Mouse (Mus musculus) heart, postnatal 25 days (tissue): ENCODE results near the gene Nlgn1. TPM values are rescaled to one million over a fixed set of nuclear protein-coding genes. Genes with fewer than 3 reads are reported as not detected.

Experiments
- DNase-seq: peaks from one replicate; pipeline ENCODE4 v3.0.0; 2022; ENCODE audit warnings: low spot score
- intact Hi-C: fragments of 180-260 bp; cut with DNase I; formaldehyde crosslinking; loops from one replicate; pipeline ENCODE4 v1.15.1; 2025
- total RNA-seq, 2 experiments: library from RNA; stranded (reverse); gene quantifications; 2 replicates each; pipeline ENCODE4 v1.2.3; 2021

The Nlgn1 gene
- total RNA-seq, 2 experiments from 2014 or later: not detected

DNA sequence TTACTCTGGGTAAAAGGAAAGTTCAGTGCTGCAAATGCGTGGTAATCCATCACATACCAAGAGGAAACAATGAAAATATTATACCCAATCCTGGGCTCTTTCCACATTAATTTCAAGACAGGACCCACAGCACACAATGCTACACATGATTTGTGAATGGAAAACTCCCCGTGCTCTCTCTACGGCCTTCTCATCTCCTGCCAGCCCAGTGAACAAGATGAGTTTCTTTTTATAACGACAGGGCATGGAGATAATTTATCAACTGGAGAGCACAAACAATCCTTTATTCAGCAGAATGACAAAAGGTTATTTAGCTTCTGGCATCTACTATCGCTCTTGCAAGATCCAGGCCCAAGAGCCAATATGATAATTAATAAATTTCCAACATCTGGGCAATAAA lies 116.0 kb downstream of the Nlgn1 start:
- intact Hi-C loops: no loop called here
- DNase-seq: no peak

DNA sequence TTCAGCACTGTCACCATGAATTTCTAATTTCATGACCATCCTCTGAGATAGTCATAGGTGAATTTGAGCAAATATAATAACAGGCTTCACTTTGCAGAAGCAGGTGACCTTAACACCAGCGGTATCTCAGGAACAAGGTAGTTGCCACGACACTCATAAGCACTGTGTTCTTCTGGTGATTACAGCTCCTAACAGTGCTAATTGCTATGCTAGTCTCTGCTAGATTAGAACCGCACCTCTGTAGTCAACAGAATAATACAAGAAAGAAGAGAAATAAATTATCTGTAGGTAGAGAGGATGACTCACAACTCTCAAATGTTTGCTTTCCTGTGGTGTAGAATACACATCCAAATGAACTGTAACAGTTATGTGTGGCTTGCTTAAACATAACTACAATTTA lies 129.6 kb downstream of the Nlgn1 start:
- no peak for DNase-seq
- intact Hi-C loops: no loop called here

DNA sequence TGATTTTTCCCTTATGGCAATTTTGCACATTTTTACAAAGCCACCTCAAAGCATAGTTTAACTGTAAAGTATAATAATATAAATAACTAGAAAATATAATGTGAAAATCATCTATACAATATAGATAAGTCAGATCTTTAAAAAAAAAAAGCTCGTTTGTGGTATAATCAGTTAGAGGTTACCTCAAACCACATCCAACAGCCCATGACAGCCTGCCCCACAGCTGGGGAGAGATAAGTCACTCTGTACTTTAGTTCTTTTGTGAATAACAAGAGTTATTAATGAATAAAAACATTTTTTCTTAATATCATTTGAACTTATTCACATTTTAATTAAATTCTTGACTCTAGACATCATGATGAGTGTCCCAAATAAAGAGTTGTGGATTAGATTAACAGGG lies 130.8 kb downstream of the Nlgn1 start:
- no peak for DNase-seq
- intact Hi-C loops: no loop called here

DNA sequence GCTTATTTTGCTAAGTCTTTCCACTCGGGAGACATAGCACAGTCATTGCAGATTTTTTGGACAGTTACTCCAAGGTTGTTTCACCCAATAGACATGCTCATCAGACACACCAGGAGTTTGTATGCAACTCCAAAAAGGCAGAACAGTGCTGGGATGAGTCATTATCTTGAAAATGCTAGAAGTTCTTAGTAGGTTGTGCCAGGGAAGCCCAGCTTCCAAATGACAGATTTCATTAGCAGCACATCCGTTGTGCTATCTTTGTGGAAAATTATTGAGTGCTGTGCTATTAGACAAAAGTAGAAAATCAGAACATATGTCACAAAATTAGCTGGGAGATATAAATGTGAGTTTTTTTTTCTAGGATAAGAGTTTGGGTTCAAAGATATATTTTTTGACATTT lies 137.3 kb downstream of the Nlgn1 start:
- intact Hi-C loops: no loop called here
- no peak for DNase-seq

DNA sequence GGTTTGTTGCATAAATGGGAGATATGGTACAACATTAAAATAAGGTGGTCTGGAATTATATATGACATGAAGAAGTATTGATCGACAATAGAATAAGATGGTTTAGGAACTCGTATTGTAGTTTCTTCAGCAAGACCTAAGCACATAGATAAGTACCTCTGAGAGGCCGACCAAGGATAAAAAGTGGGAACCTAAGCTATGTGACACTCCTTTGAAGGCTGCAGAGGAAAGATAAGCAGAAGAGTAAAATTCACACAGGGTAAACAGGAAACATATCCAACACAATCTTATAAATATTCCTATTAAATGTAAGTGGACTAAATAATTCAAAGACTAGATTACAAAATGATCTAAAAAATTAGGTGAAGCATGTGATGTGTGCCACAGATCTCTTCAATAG lies 151.2 kb downstream of the Nlgn1 start:
- intact Hi-C loops: no loop called here
- no peak for DNase-seq

DNA sequence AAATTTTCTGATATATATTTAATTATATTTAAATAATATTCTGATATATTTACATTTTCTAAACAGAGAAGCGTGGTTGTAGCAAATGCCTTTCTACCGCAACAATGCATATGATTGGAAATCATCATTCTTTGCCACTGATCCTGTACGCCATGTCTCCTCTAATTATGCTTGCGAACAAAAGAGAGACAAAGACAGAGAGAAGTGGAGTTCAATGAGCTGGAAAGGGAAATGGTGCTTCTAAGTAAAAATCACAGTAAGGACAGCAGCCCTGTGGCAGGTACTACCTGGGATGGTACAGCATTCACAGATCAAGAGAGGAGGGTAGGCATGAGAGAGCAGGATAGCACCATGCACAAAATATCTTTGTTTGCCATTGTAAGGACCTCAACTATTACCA lies 156.9 kb downstream of the Nlgn1 start:
- no peak for DNase-seq
- intact Hi-C loops: no loop called here

DNA sequence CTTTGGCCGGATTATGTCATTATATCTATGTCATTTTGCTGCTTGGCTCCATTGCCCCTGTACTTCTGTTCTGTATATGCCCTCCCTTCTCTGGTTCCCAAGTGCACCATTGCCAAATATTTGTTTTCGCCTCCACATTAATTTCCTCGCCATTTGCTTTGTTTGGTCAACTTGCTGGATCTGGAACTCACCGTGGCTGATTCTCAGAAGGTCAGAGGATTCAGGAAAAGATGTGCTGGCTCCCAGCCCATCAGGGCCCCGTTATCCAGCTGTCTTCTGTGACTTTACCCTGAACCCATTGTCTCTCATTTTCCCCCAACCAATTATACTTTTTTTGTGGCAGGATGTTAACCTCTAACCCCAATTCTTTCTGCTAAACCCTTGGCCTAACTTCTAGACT lies 158.0 kb downstream of the Nlgn1 start:
- intact Hi-C loops: no loop called here

DNA sequence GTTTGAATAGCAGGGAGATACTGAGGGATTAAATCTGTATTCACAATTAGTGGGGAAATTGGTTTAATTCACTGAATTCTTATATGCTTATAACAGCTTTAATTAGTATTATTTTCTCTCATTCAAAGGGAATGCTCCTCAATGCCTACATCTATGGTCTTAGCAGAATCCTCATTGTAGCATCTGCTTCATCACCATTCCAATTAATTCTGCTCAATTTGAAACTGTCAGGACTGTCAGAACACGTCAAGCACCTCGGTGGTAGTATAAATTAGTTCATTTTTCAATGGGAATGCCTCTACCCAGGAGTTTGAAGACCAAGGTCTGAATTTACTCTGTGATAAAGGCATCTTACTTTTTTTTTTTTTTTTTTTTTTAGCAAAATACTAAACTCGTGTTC lies 158.6 kb downstream of the Nlgn1 start:
- intact Hi-C loops: no loop called here

More for the DNA sequence above, 158.0 kb downstream of the Nlgn1 start:
- no peak for DNase-seq

DNA sequence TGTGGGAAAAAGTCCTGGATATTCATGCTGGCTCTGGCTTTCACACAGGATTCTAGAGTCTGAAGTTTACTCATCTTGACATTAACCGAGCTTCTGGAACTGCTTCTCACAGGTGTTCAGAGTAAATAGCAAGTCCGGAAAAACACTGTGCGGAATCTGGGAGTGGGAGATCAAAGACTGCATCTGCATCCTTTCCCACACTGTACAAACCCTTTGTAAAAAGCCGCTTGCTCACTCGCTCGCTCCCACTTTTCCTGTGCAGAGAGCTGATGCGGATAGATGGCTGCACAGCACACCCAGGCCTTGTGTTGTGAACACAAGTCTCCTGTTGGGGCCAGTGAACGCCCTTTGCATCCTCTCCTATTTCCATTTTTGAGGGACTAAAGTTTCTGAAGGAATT lies 165.5 kb downstream of the Nlgn1 start:
- intact Hi-C loops: no loop called here
- no peak for DNase-seq

More for the DNA sequence above, 158.6 kb downstream of the Nlgn1 start:
- no peak for DNase-seq

DNA sequence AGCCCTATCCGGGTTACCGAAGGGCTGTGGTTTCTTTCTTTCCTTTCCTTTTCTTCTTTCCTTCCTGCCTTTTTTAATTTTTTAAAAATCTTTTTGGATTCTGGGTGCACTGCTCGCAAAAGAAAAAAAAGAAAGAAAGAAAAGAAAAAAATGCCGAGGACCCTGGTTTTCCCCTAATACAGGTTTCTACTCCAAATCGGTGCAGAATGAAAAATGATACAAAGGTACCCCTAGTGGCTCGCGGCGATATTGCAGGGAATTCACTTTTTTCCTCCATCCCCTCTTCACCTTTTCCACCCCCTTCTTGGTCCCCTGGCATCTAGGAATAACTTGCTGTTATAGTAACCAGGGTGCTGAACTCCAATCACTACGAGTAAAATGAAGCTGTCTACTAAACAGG lies 178.5 kb downstream of the Nlgn1 start:
- DNase-seq: no peak
- intact Hi-C loops: no loop called here

DNA sequence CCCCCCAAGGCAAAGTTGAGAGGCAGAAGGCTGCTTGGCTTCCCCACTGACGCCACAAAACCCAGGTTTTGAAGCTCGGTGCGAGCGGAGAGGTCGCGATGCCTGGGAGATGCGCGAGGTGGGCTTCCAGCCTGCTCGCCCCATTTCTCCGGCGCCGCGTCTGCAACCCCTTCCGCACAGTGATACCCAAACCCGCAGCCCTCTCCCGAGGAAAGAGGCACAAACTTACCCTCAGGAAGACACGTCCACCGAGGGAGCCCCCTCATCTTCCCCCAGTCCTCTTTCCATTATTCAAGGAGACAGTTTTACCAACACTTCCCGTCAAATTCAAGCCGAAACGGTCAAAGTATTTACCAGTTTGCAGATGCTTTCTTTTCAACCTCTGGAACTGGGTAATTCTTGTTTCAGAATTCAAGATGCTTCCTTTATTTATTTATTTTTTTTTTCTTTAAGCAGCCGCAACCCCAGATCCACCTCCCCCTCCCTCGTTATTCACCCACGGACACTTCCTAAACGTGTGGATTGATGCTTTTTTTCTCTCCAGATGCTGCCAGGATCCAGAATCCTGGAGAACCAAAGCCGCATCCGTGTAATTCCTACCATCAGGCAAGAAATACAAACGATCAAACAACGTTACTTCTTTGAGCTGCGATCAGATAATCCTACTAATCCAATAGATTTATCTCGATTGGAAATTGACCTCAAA lies 179.1 kb downstream of the Nlgn1 start:
- DNase-seq: no peak
- intact Hi-C loops: no loop called here

DNA sequence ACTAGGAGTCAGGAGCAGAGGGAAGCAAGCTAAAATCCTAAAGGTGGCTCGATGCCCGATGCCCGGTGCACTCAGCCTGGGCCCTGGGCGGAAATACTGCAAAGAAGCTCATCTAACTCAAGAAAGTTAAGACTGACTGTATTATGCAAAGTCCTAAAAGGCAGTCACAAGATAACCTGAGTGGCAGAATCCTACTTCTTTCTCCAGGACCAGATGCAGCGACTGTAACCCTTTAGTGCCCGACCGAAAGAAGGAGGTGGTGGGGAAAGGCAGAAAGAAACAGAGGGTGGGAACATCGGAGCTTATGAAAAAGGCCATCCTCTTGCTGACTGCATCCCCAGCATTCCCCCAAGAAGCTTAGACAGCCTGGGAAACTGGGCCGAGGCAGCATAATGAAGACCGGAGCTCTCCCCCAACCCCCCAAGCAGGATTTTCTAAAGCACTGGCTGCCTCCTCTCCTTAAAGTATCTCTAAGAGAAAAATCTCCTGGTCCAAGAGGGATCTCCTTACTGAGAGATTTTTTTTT lies 179.7 kb downstream of the Nlgn1 start:
- intact Hi-C loops: no loop called here
- no peak for DNase-seq

DNA sequence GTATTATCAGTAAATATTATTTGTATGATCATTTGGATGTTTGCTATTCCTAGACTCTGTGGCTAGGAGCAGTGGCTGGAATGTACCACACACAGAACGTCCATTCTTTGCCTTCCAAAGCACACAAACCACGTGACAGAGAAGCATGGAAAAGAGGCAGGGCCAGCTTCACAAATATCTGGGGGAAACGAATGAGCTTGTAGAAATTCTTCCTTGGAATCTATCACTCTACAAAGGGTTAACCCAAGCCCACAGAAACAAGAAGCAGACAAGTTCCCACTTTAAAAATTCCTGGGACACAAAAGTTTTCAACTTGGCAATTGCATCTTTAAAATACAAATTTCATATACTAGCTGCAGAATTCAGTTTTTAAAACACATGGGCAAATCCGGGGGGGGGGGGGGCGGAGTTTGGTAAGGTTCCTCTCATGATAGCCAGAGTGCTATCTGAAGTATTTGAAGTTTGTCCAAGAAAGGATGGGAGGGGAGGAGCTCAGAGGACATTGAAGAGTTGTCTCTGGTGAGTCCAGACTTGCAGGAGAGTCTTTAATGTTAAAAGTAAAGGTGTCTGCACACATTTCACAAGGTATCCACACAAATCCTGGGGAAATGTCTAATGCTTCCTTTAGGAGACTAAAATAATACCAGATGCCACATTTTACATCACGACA lies 180.8 kb downstream of the Nlgn1 start:
- no peak for DNase-seq
- intact Hi-C loops: no loop called here

DNA sequence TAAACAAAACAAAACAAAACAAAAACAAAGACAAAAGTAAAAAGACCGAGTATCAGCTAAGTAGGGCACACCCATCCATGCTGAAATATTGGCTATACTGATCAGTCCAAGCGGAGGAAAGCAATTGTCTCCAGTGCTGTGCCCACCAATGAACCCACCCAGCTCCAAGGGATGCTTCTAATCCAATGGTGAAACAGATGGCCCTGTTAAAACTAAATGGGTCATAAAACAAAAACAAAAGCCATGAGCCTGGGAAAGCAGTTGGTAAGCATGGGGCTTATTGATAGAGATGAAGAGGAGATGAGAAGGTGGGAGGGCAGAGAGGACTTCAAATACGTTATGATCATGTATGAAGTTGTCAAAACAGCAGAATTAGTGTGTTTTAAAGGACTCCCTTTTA lies 186.1 kb downstream of the Nlgn1 start:
- intact Hi-C loops: no loop called here
- DNase-seq: no peak

DNA sequence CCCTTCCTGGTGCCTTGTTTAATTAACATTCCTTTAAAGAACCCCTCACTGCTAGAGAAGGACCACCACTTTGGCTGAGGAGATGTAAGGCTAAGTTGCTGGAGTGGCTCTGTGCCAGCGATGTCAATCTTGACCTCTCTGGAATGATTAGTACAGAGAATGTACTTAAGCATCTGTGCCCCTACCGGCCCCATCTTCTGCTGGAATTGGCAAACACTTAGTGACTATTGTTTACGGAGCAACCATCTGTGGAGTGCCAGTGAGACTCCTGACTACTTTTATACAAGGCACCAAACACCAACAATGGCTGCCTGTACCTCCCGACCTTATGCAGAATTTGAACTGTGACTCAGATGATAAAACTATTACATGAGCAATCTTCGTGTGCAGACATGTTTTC lies 186.8 kb downstream of the Nlgn1 start:
- no peak for DNase-seq
- intact Hi-C loops: no loop called here

DNA sequence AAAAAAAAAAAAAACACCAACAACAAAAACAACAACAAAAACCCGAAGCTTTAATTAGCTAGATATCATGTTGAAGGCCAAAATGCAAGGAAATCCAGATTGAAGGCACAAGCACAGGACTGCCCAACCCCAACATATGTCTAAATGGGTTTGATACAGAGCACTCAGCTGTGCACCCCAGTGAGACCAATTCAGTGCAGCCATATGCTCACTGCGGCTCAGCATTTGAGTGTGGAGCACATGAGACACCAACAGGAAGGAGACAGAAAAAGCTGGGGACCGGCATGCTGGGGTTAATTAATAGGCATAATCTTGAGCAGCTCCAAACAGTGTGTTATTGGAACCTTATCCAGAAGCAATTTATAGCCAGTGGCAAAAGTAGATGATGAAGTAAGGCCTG lies 190.7 kb downstream of the Nlgn1 start:
- intact Hi-C loops: no loop called here
- no peak for DNase-seq

DNA sequence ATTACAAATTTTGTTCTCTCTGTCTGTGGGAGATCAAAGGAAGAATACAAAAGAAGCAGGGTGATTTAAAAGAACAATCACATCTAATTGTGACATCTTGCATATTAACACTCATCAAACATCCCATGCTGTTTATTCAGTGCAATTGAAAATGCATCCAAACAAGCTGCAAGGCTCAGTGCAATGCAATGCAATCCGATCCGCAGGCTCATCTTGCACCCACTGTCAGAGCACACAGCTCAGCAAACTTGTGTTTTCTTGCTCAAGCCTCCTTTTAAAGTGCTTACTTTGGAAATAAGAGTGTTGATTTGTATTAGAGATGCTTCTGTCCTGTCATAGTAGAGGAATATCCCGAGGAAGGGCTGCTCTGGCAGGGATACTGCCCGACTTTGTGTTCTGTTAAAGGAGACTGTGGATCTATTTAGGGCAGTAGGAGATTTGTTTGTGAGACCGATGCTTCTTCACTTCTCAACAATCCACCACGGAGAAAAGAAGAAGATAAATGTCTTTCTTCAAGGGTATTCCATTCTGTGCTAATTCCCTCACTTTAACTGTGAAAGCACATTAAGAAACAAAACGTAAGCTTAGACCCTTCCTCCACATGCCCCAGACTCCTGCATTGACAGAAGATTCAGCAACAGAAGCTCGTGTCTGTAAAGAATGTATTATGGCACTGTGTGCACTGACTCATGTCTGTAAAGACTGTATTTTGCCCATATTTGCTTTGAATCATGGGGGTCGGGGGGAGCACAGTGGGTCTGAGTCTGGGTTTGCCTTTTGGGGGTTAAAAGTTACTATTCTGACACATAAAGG lies 197.2 kb downstream of the Nlgn1 start:
- intact Hi-C loops: no loop called here
- DNase-seq: no peak

DNA sequence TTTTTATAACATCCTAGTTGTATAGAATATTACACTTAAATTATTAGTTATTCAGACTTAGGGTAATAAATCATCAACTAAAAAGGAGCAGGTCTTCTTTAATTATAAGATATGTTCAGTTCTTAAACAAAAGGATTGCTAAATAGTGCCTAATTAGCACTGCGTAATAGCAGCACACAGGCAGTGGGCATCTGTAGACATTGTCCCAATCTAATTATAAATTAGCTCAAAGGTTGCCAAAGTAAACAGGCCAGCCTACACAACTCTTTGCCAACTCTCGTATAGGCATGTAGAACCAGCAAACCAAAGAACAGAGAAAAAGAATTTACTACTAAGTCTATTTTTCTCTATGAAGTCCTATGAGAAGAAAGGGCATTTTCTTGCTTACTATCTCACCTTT lies 201.3 kb downstream of the Nlgn1 start:
- no peak for DNase-seq
- intact Hi-C loops: no loop called here

DNA sequence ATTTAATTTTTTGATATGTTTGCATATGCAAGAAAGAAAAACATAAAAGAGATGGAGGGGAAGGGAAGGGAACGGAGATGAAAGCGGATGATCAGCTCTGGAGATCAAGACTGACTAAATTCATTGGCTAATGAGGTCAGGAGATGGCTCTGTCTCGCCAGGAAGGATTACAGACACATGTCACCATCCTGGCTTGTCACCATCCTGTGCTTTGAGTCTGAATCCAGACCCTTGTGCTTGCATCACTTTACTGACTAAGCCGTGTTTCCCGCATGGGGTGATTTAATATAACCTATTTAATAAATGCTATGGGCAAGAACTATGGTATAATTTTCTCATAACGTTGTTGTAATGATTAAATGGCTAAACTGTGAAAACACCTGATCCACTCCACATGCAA lies 202.8 kb downstream of the Nlgn1 start:
- no peak for DNase-seq
- intact Hi-C loops: no loop called here

DNA sequence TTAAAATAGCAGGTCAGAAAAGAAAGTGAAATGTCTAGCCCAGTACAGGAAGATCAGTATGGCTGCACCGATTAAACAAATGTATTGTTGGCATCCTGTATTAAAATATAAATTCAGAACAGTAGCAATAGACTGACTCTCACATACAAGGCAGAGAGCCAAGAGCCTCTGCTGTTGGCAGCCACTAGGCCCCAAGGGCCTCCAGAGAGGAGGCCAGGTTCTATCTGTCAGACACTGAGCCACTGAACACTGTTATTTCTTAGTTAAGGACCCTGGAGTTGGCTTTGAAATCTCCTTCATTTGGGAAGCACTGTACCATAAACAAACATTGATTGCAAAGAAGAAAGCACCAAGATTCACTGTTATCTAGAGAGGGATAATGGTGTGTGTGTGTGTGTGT lies 215.2 kb downstream of the Nlgn1 start:
- no peak for DNase-seq
- intact Hi-C loops: no loop called here

DNA sequence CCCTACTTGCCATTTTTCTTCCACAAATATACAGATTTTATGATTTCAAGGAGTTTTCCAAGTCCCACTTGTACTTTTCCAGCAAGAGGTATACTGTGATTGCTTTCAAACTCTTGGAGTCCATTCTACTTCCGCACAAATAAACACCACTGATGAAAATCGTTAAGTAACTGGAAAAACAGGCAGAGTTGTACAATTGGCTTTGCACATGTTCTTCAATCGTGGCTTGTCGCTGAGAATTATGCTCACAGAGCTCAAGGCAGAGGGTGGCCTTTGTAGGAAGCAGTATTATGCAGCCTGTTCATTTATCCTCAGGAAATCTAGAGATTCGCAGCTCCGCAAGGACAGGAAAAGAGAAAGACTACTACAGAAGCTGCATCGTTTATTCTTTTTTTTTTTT lies 225.9 kb downstream of the Nlgn1 start:
- DNase-seq: no peak
- intact Hi-C loops: no loop called here
